Mouse (Mus musculus) layer of hippocampus, postnatal 36 days (tissue): Measurements from ENCODE around the gene Ppara. TPM values are rescaled to one million over a fixed set of nuclear protein-coding genes. Genes with fewer than 3 reads are reported as not detected.
"Not testable (repeated sequence)": the region's sequence is repeated elsewhere in the genome, so short reads cannot be mapped to it uniquely, and the experiment has no call there.

Source experiments
- DNase-seq, 2 experiments: peaks; one replicate each; pipeline ENCODE4 v3.0.0; 2022
- total RNA-seq, 2 experiments: library from RNA; stranded (reverse); gene quantifications; 2 replicates each; pipeline ENCODE4 v1.2.3; 2021

Gene Ppara
- total RNA-seq, 2 experiments from 2014 or later = 3.9 to 4.9 TPM

DNA sequence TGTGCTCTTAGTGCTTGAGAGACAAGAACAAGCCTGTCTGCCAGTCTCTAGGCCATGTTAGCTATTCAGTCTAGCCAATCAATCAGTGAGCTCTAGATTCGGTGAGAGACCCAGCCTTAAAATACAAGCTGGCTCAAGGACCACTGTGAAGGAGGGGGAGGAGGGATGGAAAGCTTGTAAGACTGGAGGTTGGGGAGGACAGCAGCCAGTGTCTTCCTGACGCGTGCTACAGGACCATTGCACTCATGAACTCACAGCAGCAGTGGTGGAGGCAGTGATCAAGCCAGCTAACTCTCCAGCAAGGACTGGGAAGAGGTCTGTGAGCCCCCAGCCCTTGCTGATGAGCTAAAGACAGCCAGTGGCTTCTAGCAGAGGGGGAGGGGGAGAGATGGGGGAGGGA is 30.2 kb downstream of the Ppara start:
- no peak for DNase-seq

DNA sequence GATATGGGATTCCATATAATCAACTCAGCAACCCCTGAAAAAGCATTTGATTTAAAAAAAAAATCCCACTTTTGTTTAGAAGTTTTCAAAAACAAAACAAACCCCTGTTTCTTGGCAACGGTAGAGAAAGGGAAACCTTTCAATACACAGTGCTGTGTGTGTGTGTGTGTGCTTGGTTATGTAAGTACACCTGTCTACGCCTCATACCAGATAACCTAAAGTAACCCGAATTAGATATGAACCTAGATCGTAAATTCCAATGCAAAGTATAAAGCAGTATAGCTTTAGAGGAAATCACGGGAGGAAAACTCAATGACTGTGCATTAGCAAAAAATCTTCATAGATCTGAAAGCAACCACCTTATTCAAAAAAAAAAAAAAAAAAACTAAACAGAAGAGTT is 31.9 kb downstream of the Ppara start:
- no peak for DNase-seq

DNA sequence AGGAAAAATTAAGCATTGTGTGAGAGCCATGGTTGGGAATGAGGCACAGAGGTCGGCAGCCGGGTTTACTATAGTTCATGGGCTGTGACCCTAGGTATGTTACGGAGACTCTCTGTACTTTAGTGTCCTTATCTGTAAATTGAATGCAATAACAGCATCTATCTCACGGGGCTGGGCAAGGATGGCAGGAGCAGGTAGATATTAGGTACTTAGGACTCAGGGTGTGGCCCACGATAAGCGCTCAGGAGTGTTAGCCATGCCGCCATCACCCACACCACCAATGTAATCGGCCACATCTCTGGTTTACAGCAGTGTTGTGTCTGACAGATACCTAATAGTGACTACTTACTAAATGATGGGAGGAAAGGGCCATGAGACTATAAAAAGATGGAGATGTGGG is 34.2 kb downstream of the Ppara start:
- DNase-seq = no peak

DNA sequence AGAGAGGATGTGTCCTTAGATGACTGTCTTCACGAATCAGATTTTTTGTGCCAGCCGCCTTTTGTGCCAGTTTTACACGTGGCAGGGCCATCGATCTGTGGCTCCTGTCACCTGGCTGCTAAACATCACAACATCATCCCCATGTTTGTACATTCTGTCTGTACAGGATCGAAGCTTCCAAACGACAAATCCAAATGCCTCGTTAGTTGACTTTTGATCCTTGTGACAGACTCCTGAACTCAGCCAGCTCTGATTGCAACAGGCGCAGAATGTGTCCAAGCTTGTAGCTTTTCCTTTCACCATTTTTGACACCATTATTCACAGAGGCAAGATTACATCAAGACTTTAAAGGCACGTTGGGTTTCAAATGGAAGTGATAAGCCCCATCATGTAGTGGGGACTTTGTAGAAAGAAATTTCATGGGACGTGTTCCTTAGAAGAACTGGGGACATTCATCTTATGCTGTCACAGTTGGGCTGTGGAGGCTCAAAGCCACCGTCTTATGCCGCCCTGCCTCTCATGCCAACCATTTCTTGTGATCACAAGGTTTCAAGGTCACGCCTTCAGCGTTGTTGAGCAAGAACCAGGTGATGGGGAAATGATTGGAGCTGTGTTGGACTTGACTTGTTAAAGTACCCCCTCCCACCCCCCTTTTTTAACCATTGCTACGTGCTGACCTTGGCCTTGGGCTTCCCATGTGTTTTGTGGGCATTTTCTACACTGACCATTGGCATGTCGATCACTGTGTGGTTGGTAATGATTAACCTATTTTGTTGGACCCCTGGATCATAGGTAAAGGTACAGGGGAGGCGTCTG is 36.7 kb downstream of the Ppara start:
- DNase-seq = no peak

DNA sequence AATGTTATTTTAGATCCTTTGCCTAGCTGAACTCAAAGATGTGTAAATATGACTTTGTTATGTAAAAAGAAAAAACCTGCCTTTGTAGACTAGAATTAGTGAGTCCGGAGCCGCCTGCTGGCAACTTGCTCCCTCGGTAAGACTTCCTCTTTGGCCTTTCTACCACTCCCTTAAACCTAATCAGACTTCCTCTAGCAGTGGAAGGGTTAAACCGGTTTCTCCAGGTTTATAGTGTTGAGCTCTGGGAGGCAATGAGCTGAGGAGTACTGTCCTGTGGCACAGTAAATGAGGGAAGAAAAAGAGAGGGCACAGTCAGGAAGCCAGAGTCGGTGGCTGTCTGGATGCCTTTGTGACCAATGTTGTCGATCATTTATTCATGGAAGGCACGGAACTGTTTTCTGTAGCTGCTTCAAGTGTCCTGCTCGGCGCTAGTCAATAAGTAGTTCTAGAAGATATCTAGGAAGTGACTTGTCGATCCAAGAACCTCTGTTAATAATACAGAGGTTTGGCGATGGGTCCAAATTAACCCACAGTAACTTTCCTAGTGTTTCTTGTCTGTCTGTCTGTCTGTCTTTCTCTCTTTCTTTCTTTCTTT is 37.5 kb downstream of the Ppara start:
- DNase-seq = no peak

DNA sequence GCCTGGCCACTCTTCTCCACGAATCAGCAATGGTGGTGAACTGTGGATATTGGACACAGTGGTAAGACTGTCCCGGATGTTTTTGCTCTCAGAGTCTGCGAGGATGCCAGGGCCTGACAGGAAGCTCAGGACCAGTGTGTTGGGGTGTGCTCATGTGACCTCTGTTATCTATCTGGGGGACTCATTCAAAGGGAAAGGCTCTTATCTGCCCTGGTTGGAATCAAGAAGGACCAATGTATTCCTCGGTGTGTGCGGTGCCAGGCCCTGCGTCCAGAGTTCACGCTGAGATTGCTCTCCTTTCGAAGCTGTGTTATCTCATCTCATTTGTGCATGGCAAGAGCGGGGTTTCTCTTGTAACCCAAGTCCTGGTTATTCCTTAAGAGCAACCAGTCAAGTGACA is 39.6 kb downstream of the Ppara start:
- DNase-seq = no peak

DNA sequence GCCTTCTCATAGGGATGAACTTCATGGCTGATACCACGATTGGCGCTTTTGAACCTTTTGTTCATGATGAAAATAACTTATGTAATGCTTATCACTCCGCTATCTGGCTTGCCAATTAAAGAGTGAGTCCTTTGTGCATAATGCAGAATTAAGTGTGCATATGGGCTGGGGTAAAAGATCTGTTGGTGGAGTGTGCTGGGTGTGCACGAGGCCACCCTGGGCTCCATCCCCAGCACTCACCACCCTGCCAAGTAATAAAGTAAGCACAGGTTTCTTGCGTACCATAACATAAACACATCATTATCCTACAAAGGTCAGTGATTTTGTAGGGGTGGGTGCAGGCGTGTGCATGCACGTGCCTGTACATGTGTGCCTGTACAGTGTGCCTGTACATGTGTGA is 40.2 kb downstream of the Ppara start:
- DNase-seq = no peak

DNA sequence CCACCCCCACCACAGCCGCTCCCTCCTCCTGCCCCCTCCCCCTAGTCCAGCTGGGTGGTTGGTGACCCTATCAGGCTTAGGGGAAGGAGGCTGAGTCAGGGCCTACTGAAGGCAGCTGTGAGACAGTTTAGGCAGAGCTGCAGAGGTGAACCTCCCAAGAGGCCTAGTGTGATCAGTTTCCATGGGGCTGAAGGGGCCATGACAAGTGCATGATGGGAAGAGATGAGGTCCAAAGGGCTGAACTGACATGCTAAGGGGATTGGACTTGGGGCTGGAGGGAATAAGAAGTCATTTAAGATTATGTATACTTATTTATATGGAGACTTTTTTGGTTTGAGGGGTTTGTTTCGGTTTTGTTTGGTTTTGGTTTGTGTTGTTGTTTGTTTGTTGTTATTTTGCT is 41.5 kb downstream of the Ppara start:
- DNase-seq = no peak

DNA sequence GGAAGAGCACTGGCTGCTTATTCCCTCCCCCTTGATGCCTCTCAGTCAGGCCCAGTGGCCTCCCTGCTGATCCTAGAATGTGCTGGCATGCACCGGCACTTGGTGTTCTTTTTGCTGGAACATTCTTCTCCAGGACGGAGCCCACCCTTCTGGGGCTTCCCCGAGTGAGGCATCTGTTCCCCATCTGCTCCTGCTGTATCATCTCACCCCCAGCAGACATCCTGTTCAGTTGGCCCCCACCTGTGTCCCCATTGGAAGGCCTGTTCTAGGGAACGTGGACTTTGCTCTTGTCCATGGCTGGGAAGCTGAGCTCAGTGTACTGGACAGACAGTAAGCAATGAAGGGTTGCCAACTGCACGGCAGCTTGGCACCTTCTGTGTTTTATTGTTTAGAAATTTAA is 42.0 kb downstream of the Ppara start:
- peak; percentile 53 to 57 for DNase-seq

DNA sequence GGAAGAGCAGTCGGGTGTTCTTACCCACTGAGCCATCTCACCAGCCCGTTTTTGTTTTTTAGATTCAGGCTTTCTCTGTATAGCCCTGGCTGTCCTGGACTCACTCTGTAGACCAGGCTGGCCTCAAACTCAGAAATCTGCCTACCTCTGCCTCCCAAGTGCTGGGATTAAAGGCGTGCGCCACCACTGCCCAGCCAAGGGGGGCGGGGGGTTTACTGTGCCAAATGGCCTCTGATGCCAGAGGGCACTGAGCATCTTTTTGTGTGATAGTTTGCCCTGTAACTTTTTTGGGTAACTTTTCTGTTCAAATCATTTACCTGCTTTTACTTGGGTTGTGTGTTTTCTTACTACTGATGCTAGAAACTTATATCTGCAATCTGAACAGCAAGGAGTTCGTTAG is 44.1 kb downstream of the Ppara start:
- DNase-seq = not testable (repeated sequence)

DNA sequence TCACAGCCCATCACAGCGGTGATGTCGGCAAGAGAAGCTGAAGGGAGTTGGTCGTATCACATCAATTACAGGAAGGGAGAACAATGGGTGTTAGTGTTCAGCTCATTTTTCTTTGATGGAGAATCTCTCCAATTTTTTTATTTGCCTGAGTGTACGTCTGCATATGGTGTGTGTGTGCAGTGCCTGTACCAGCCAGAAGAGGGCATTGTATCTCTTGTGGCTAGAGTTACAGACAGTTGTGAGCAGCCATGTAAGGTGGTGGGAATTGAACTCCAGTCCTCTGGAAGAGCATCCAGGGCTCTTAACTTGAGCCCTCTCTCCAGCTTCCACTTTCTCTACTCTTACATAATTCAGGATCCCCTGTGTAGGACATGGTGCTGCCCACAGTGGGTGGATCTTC is 48.4 kb downstream of the Ppara start:
- no peak for DNase-seq

DNA sequence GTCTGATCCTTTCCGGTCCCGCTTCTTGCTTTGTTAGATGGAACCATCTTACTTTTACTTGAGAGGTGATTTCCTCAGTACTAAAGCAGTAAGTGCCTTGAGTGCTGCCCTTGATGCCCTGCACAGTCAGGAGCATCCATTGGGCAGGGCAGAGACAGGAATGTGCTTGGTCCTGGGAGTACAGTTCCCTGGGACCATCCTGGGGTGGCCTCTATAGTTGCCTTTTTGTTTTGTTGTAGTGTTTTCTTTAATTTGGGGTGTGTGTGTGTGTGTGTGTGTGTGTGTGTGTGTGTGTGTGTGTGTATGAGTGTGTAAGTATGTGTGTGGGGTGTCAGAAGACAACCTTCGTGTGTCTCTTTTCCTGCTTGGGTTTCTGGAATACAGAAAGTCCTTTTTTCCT is 49.6 kb downstream of the Ppara start:
- DNase-seq = no peak

DNA sequence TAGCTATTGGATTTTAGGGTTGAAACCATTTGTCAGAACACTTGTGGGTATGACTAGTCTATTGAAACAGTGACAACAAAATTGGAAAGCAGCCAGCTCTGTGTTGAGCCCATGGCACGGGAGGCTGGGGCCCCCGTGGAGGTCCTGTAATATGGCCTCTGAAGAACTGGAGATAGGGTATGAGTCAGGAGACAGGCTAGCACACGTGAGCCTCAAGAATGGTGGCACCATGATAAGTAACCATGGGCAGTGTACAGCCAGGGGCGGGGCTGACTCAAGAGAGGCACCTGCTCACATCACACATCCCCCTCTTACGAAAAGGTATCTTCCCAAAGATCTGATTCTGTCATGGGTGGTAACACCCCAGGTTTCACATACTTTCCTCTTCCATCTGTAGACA is 51.9 kb downstream of the Ppara start:
- DNase-seq = no peak

DNA sequence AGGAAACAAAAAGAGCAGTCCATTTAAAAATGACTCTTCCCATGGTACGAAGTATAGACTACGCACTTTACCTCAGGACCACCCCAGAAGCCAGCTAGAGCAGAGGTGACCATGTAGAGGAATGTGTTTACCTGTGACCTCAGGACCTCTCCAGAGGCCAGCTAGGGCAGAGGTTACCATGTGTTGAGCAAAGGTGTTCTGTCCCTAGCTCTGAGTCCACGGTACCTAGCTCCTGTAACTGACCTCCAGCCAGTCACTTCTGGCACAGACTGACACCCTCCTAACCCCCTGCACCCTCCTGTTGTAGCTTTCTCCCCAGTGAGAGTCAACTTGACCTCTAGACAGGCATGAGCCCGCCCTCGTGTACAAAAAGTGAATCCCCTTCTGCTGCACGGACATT is 52.7 kb downstream of the Ppara start:
- DNase-seq = no peak

DNA sequence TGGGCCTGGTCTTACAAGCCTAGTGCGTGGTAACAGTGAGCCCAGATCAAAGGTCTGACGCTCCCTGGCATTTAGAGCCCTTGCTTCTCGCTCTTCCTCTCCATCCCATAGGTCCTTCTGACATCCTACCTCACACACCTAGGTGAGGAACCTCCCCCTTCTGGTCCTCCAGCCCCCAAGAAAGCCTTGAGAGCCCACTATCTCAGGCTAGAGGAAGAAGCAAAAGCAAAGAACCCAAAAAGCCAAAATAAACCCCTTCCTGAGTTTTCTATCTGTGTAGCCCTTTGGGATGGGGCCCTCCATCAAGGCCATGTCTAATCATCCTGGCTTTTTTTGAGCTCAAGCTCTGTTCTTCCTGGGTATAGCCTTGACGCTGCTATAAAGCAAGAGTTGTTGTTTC is 53.3 kb downstream of the Ppara start:
- DNase-seq = no peak

DNA sequence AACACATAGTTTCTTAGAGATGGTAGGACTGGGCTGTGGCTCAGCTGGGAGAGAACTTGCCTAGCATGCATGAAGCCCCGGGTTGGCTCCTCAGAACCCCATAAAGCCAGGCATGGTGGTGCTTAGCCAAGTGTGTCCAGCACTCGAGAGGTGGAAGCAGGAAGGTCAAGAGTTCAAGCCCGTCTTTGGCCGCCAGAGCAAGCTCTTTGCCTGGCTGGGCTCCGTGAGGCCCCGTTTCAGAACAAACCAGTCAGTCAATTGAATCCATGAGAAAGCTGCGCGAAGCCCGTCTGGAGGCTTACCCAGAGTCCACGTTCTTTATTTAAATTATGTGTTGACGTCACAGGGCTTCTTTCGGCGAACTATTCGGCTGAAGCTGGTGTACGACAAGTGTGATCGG is 53.9 kb downstream of the Ppara start:
- DNase-seq = no peak

DNA sequence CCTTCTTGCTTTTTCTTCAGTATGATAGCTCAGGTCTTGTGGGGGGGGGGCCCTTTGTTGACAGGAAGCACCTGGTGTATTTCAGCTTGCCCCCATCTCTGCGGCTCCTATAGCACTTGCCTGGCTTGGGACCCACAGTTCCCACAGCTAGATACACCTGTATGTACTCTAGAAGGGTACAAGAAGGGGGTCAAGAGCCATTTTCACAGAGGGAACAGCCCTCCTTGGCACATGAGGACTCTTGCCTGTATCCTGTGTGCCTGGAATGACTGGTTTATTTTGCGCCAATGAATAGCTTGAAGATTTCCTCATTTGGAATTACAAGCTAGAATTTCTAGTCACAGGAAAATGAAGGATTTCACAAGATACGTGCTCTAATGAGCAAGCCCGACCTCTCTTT is 56.7 kb downstream of the Ppara start:
- DNase-seq = no peak

DNA sequence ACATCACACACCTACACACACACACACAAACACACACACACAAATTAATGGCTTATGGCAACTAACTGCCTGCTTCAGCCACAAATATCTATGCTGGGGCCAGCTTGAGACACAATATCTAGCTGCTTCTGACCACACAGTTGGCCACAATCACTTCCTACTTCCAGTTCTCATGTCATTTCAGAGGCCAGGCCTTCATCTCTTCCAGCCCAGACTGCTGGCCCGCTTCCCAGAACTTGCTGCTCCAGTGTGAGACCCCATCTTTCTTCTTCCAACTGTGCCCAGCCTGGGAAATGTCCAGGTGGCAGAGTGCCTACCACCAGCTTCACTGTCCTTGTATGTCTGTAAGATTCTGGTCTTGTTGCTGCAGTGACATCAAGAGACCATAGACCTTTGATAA is 58.0 kb downstream of the Ppara start:
- peak in 1 of 2 experiments; percentile 30 for DNase-seq

DNA sequence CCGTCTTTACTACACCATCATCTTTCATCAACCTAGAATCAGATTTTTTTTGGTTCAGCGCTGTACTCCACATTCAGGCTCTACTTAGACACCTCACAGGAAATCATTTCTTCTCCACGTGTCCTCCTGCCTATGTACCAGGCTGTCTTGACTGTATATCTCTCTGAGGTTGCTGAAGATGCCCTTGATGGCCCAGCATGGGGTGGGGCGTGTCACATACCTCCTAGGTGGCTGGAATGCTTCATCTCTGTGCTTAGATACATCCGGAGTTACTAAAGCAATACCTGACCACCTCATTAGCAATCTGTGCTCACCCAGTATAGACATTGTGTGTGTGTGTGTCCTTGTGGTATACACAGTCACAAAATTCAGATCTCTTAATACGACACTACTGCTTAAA is 60.7 kb downstream of the Ppara start:
- no peak for DNase-seq

DNA sequence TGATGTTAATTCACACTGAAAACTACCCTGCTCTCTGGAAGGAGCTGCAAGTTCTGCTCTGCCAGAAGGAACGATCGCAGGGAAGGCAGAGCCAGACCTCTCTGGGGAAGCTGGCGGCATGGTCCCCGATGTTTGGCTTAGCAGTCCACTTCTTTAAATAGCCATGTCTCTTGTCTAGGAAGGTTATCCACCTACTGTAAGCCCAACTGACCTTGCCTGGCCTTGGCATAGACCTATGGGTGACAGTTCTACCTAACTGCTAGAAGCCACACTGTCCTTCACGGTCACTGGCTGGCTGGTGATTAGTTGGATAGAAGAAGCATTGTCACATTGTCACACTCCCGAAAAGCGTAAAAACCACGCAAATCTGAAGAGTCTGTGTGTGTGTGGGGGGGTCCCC is 63.9 kb downstream of the Ppara start:
- no peak for DNase-seq

DNA sequence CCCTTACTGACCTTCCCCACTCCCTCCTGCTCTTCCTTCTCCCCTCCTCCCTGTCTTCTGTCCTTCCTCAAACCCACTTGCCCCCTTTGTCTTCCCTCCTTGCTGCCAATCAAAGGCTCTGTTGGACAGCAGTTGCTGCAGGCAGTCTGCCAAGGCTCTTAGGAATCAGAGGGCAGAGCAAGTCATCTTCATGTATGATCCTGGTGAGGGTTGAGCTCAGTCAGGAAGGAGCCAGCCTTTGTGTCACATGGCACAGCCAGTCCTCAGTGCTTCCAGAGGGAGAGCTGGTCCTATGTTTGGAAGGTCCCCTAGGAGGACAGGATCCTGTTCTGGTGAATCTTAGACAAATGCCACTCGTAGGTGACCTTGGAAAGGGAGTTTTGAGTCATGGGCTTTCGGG is 68.1 kb downstream of the Ppara start:
- DNase-seq = no peak

DNA sequence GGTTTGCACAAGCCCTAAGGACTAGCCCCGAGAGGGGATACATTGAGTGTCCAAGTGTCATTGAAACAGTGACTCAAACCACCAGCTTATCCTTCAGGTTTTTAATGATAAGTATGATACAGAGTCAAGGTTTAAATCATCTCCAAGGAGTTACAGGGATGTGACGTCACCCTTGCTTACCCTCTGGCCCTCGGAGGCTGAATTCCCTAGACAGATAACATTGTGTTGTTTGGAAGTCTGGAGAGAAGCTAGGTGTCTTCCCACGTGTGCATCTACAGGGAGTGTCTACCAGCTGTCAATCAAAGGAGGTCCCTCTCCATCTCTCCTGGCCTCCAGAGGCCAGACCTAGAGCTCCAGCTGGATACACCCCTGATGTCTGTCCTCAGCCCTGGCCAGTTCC is 72.1 kb downstream of the Ppara start:
- DNase-seq = no peak

DNA sequence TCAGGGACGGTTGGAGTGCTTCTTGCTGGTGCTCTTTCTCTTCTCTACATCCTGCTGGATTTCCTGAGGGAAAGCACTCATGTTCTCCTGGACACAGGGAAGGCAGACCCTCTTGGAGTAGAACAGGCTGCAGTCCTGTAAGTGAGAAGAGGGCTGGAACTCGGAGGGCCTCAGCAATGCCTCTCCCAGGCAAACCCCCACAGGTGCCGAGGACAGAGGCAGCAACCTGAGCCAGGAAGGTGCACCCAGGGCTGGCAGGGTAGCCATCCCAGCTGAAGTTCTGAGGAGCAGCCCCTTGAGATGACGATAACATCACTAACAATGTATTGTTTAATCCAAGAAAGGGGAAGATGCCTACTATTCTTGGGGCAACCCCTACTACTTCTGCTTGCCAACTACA is 72.6 kb downstream of the Ppara start:
- DNase-seq = no peak

DNA sequence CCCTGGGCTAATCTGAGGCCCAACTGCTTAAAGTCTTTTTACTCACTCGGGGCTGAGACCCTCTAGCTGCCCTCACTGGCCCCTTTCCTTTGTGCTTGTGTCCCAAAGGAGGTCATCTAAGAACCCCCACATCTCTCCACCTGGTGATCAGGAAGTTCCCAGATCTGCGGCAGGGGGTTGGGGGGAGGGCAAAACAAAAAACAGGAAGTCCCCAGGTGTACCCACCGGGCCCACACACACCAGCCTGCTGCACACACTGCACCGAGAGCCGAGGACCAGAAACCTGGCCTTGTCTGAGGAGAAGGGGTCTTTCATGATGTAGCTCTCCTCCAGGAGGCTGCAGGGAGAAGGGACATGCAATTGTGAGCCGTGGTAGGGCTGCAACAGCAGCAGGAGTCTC is 73.2 kb downstream of the Ppara start:
- no peak for DNase-seq

DNA sequence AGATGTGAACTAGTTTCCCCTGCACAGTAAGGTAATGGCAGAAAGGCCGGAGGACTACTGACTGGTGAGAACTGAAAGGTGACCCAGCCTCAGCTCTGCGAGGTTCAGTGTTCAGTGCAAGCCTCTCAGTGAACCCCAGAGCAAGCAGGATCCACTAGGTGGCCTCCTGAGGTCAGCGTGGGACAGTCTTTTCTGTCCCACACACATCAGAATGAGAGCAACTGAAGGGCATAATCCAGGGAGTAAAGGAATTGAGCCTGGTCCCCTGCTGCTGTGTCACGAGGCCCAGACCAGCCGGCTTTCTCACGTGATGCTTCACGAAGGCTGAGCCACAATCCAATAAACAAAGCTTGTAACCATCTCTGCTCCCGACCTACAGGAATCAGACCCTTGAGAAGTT is 73.7 kb downstream of the Ppara start:
- no peak for DNase-seq
